Mouse (Mus musculus) adrenal gland, postnatal 36 days (tissue): ENCODE measurements at regions not wholly inside any gene's neighbourhood (a gene's known extent, or its start where the extent isn't known, plus 50 kb on each side); places are given as distances from the start of the nearest gene placed in this dataset.

Experiments
- DNase-seq, 2 experiments: peaks; one replicate each; pipeline ENCODE4 v3.0.0; 2021; ENCODE audit warnings: mixed read lengths in 1 of 2

- no peak for DNase-seq
Observed at GRCm38 (mm10) chr8:6813816-6814215, 1708.7 kb upstream of the Slc10a2 start.

GRCm38 (mm10) chr8:6807116-6807515 is 1702.0 kb upstream of the Slc10a2 start:
- no peak for DNase-seq

- DNase-seq: no peak
Observed at GRCm38 (mm10) chr8:6803199-6803598, 1698.0 kb upstream of the Slc10a2 start.

- no peak for DNase-seq
Observed at GRCm38 (mm10) chr8:6801076-6801475, 1695.9 kb upstream of the Slc10a2 start.

- DNase-seq: no peak
Observed at GRCm38 (mm10) chr8:6789096-6789495, 1683.9 kb upstream of the Slc10a2 start.

GRCm38 (mm10) chr8:6780983-6781382 is 1675.8 kb upstream of the Slc10a2 start:
- DNase-seq: no peak

GRCm38 (mm10) chr8:6775103-6775502 is 1670.0 kb upstream of the Slc10a2 start:
- DNase-seq: no peak

- no peak for DNase-seq
Observed at GRCm38 (mm10) chr8:6729571-6729970, 1624.4 kb upstream of the Slc10a2 start.

GRCm38 (mm10) chr8:6708886-6709449 is 1603.8 kb upstream of the Slc10a2 start:
- no peak for DNase-seq

- no peak for DNase-seq
Observed at GRCm38 (mm10) chr8:6688595-6688994, 1583.4 kb upstream of the Slc10a2 start.

GRCm38 (mm10) chr8:6658860-6659259 is 1553.7 kb upstream of the Slc10a2 start:
- no peak for DNase-seq

- no peak for DNase-seq
Observed at GRCm38 (mm10) chr8:6657451-6657990, 1552.4 kb upstream of the Slc10a2 start.

- no peak for DNase-seq
Observed at GRCm38 (mm10) chr8:6652180-6652579, 1547.0 kb upstream of the Slc10a2 start.

GRCm38 (mm10) chr8:6648083-6648482 is 1542.9 kb upstream of the Slc10a2 start:
- no peak for DNase-seq

- no peak for DNase-seq
Observed at GRCm38 (mm10) chr8:6645287-6645957, 1540.3 kb upstream of the Slc10a2 start.

GRCm38 (mm10) chr8:6644396-6644795 is 1539.2 kb upstream of the Slc10a2 start:
- no peak for DNase-seq

GRCm38 (mm10) chr8:6627009-6627557 is 1521.9 kb upstream of the Slc10a2 start:
- DNase-seq: no peak

- no peak for DNase-seq
Observed at GRCm38 (mm10) chr8:6608891-6609290, 1503.7 kb upstream of the Slc10a2 start.

- DNase-seq: no peak
Observed at GRCm38 (mm10) chr8:6606854-6607535, 1501.8 kb upstream of the Slc10a2 start.

GRCm38 (mm10) chr8:6604232-6604804 is 1499.2 kb upstream of the Slc10a2 start:
- no peak for DNase-seq

- no peak for DNase-seq
Observed at GRCm38 (mm10) chr8:6590146-6590545, 1485.0 kb upstream of the Slc10a2 start.

GRCm38 (mm10) chr8:6583337-6584096 is 1478.4 kb upstream of the Slc10a2 start:
- no peak for DNase-seq
